Mouse (Mus musculus): ENCODE data around the gene Kyat3.

DNA sequence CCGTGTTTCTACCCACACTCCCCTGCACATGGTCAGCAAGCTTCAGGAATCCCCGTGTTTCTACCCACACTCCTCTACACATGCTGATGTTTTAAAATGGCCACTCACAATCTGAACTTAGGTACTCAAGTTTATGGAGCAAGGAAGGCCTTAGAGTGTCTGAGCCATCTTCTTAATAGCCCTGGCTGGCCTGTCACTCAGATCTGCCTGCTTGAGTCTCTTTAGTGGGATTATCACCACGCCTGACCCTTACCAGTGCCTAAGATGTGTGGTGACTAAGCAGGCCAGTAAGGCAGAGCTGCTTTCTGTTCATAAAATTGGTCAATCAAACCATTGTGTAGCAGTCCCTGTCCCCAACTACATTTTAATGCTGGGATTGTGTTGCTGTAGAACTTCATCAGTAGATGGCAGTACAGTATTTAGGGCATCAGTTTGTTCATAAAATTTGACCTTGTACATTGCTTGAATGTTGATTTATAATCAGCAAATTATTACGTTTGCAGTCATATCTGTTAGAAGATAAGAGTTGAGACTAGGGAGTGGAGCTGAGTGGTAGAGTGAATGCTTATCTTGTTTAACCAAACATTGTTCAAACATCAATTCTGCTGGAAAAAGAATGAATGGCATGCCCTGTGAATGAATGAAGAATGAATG lies 72.8 kb downstream of the Kyat3 start:
- TF ChIP-seq CTCF (IDR thresholded peaks at IDR 0.05 in 2 of 3, conservative IDR thresholded peaks at IDR 0.05 in 1 of 3; ENCODE audit: control insufficient read depth in 1 of 3, insufficient read depth in 1 of 3, low read depth in 2 of 3, low read length in 3 of 3, poor library complexity in 1 of 3, severe bottlenecking in 1 of 3) = peak in 2 of 3 experiments; percentile 35 to 61; a peak in 4 of 6 replicates
- no peak for TF ChIP-seq ZNF384 (IDR thresholded peaks at IDR 0.05; ENCODE audit: low read depth, low read length)

Data from MEL (cell line).